Mouse (Mus musculus): ENCODE measurements around the gene Ppp1r3c. TPM values are rescaled to one million over a fixed set of nuclear protein-coding genes. Genes with fewer than 3 reads are reported as not detected.

The Ppp1r3c gene
- total RNA-seq, 2 experiments from 2014 or later = not detected

DNA sequence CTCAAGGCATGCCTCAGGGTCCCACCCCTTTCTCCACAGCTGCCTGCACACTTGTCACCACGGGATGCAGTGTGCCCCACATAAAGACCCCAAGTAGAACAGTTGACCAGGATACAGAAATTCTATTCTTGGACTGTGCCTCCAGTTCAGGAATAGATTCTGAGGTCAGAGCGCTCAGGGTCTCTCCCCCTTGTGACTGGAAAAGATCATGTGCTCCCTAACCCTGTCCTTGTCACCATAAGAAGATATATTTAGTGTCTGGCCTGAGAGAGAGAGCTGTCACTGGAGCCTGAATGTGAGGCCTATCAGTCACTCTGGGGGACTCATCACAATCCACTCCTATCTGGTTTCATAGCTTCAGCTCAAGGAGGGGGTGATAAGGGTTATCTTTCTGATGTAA, 53.9 kb downstream of the Ppp1r3c start:
- no peak for ATAC-seq (ENCODE audit: poor library complexity, severe bottlenecking)

Other genes starting within 250 kb of the Ppp1r3c start
- 0.87 and 1.0 TPM in 2 replicates for gene Hectd2, start 182.0 kb downstream of the Ppp1r3c start, total RNA-seq (2015)
- gene Hectd2, start 182.0 kb downstream of the Ppp1r3c start, total RNA-seq (2017) = 0.61 and 0.70 TPM in 2 replicates
- gene Tnks2, start 97.6 kb upstream of the Ppp1r3c start, total RNA-seq (2015) = 57.7 and 60.9 TPM in 2 replicates
- 78.5 and 88.0 TPM in 2 replicates for gene Tnks2, start 97.6 kb upstream of the Ppp1r3c start, total RNA-seq (2017)
- 0.42 and 0.84 TPM in 2 replicates for gene Fgfbp3, start 183.0 kb upstream of the Ppp1r3c start, total RNA-seq (2015)
- gene Fgfbp3, start 183.0 kb upstream of the Ppp1r3c start, total RNA-seq (2017) = 0.24 and 0.81 TPM in 2 replicates
- 24.3 and 30.8 TPM in 2 replicates for gene Btaf1, start 189.4 kb upstream of the Ppp1r3c start, total RNA-seq (2015)
- 44.2 and 50.4 TPM in 2 replicates for gene Btaf1, start 189.4 kb upstream of the Ppp1r3c start, total RNA-seq (2017)